Mouse (Mus musculus): ENCODE data around the gene Kif5a.

Gene Kif5a

DNA sequence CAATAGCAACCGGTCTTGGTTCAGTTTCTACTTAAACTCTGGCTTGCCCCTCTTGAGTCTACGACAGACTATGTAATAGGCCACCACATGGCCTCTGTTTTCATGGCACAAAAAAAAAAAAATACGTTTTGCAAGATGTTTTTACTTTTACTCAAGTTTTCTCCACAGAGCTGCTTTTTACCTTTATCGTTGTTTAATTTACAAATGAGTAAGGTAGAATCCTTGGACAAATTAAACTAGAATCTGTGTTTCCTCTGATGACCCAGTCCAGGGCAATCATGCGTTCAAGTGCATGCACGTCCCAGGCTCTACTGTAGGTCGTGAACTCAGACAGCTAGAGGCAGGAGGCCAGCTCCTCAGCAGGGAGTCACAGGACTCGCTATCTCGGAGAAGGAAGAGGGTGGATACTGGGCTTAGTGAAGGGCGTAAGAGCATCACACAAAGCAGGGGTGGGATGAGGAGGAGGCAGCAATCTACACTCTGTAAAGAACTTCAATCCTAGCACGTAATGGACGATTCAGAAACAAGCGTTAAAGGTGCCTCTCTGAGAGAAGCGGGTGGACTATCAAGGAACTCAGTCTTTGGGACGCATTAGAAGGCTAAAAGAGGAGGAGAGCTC lies 26.5 kb upstream of the Kif5a start:
- peak; percentile 76 for DNase-seq (ENCODE audit: low read depth, low spot score)

GRCm38 (mm10) chr10:127288800-127289572 lies 25.8 kb upstream of the Kif5a start, which contains the start of gene Mbd6:
Gene Mbd6, minus strand, starts transcription at chr10:127289018.
- peak; percentile 93 for DNase-seq (ENCODE audit: low read depth, low spot score)

DNA sequence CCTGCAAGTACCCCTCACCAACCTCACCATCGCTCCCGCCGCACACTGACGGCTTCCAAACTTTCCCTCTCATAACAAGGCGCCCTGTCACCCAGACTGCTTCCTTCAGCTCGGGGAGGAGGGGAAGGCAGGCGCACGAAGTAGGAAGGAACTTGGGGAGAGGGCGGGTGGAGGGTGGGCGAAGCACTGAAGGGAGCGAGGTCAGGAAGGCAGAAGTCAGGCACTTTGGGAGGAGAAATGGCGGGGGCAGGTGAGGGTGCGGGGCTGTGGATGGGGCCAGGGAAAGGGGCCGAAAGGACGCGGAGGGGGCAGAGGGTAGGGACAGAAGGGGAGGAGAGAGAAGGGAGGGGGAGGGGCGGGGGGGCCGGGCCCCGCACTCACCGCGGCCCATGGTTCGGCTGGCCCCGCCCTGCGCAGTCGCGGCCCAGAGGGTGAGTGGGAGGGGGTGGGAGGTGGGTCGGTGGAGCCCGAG lies 25.2 kb upstream of the Kif5a start:
- peak; percentile 66 for DNase-seq (ENCODE audit: low read depth, low spot score)

DNA sequence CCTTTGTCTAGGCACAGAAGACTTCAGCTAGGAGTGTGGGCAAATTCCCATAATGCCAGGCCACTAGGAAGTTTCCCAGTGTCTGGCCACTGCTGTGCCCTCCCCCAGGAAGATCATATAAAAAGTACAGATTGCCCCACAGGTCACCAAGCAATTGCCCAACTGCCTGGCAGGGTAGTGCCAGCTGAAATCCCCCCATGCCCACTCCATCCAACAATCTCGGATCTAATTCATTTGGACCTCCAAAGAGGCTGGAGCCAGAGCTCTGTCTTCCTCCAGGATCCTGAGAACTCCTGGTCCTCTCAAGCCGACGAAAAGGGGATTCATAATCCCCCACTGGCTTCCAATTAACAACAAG lies 24.8 kb upstream of the Kif5a start:
- DNase-seq (ENCODE audit: low read depth, low spot score): no peak

GRCm38 (mm10) chr10:127287271-127287935 lies 24.3 kb upstream of the Kif5a start:
- DNase-seq (ENCODE audit: low read depth, low spot score): no peak

DNA sequence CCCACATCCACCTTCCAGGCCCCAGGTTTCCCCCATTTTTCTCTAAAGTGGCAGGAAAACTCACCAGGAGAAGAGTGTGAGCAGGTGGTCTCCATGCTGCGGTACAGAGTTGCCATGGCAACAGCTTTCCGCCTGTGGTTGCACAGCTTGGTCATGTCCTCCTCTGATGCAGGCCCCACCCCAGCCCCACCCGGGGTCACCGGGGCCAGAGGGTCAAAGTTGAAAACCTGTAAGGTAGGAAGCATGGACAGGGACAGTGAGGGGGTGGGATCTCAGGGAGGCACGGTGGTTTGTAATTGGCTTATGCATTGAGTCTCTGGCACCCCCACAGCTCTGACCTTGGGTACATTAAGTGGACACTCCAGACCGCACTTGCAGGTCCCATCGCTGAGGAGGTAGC lies 23.6 kb upstream of the Kif5a start:
- DNase-seq (ENCODE audit: low read depth, low spot score): no peak

DNA sequence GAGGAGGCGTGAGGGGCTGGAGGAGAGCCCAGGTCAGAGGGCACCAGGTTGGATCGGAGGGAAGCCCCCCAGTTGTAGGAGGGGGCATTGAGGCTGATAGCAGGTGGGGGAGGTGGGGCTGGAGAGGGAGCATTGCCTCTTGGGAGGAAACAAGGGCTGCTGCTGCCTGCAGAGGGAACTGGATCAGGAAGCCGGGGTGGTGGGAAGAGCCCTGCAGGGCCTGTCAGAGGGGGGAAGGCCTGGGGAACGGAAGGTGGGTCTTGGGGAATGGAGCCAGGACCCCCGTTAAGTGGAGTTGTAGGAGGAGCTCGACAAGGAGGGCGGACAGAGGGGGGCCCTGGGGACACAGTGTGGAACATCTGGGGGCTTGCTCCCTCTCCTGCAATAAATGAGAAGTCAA lies 23.0 kb upstream of the Kif5a start:
- DNase-seq (ENCODE audit: low read depth, low spot score): no peak

DNA sequence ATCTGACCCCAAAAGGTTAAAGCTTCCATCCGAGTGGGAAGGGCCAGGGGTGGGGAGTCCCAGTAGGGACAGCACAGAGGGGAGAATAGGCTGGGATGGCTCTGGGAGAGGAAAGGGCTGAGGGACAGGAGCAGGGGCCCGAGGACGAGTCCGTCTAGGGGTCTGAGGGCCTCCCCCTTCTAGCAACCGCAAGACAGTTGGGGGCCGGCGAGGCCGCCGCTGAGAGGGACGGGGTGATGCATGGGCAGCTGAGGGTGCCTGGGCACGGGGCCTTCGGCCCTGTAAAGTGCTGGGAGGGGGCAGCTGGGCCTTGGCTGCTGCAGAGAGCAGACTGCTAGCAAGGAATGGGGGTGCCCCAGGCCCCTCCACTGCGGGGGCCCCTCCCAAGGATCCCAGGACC lies 22.5 kb upstream of the Kif5a start:
- no peak for DNase-seq (ENCODE audit: low read depth, low spot score)

- DNase-seq (ENCODE audit: low read depth, low spot score): no peak
These were observed 21.8 kb upstream of the Kif5a start for GRCm38 (mm10) chr10:127284724-127285500.

- no peak for DNase-seq (ENCODE audit: low read depth, low spot score)
These were observed 21.0 kb upstream of the Kif5a start for GRCm38 (mm10) chr10:127284105-127284622.

- DNase-seq (ENCODE audit: low read depth, low spot score): peak; percentile 56
These were observed 19.6 kb upstream of the Kif5a start for GRCm38 (mm10) chr10:127282620-127283215.

DNA sequence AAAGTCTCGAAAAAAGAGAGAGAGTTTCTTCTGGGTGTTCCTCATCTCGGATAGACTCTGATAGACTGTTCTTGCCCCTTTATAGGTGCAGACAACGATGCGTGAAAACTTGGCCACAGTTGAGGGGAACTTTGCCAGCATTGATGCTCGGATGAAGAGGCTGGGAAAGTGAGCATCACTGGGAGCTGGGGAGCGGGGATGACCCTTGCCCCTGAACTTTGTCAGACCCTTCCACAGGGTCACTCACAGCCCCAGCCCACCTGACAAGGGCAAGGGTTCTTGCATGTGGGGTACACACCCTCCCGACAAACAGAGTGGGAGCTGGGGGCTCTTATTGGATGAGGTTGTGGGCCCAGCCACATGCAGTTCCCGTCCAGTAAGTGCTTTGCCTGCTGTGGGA lies 18.2 kb upstream of the Kif5a start:
- DNase-seq (ENCODE audit: low read depth, low spot score): no peak

DNA sequence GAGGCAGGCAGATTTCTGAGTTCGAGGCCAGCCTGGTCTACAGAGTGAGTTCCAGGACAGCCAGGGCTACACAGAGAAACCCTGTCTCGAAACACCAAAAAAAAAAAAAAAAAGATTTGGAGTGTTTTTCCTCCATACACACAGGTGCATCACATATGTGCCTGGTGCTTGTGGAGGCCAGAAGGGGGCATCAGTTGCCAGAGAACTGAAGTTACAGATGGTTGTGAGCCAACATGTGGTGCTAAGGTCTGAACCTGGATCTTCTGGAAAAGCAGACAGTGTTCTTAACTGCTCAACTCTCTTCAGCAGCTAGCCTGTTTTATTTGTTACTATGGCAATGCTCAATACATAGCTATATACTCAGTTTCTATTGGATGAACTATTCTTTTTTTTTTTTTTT lies 16.6 kb upstream of the Kif5a start:
- DNase-seq (ENCODE audit: low read depth, low spot score): no peak

DNA sequence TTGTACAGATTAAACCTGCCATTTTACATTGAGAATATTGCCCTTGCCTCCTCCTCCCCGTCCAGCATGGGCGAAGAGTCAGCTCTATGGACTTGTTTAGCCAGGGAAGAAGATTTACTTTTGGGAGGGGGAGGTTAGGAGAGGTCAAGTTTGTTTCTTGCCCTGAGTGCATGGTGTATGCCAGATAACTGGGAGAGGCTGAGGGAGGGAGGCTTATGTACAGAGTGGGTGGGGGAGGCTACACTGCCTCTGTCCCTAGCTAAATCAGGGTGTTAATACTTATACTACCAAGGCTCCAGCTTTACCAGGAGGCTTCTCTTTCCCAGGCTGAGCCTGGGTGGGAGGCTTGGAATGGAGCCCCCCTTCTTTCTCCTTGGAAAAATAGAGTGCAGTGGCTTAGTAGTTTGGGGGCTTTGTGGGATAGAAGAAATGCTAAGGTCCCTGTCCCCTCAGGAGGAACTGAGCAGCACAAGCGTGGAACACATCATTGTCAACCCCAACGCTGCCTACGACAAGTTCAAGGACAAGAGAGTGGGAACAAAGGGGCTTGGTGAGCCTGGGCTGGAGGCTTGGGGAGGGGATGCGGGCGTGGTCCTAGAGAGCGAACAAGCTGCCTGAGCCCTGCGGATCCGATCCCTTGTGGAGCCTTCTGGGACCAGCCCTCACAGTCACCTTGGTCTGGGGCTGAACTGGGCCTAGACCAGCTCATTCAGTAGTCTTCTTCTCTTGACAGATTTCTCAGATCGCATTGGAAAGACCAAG lies 11.3 kb upstream of the Kif5a start:
- peak; percentile 94 for DNase-seq (ENCODE audit: low read depth, low spot score)

DNA sequence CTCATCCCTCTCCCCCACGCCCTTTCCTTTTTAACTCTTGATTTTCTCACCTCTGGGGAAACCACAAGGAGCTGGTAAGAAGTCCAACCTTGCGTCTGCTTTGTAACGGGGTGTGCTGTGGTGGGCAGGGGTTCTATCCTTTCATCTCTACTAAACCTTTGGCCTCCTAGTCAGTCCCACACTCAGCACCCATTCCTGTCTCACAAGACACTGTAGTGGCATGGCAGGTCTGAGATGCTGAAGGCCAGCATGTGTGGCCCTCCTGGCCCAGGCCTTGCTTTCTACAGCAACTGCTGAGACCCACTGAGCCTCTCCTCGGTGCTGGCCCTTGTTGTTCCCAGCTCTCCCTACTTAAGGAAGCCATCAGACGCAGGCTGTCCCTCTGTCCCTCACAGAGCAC lies 9.2 kb upstream of the Kif5a start:
- DNase-seq (ENCODE audit: low read depth, low spot score): no peak

GRCm38 (mm10) chr10:127269884-127270283 lies 6.7 kb upstream of the Kif5a start:
- DNase-seq (ENCODE audit: low read depth, low spot score): peak; percentile 82

DNA sequence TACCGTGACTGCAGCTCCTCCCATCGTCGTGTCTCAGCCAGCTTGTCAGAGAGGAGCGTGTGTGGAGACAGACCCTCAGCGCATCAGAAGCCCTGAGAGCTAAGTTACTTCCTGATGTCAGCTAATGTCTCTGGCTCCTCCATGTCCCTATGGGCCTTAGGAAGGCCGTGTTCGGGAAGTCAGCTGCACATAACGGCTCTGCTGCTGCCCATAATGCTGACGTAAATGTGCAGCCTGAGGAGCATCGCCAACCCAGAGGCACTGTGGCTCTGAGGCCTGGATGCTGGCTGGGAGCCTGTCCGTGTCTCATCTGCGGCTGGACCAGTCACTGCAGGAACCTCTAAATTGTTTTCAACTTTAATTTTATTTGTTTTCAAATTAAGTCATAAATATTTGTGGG lies 5.9 kb upstream of the Kif5a start:
- no peak for DNase-seq (ENCODE audit: low read depth, low spot score)

- DNase-seq (ENCODE audit: low read depth, low spot score): no peak
These were observed 5.3 kb upstream of the Kif5a start for GRCm38 (mm10) chr10:127268401-127268800.

- DNase-seq (ENCODE audit: low read depth, low spot score): no peak
These were observed 4.2 kb upstream of the Kif5a start for GRCm38 (mm10) chr10:127267318-127267717.
